Mouse (Mus musculus) limb, embryonic 11.5 days (tissue): ENCODE results near the gene Ccdc9. TPM values are rescaled to one million over a fixed set of nuclear protein-coding genes. Genes with fewer than 3 reads are reported as not detected.
"Not testable (repeated sequence)": the region's sequence is repeated elsewhere in the genome, so short reads cannot be mapped to it uniquely, and the experiment has no call there.

Experiments
- ATAC-seq: fragments of 200-750 bp; cut with Nextera tagmentation; 2 replicates; pipeline ENCODE4 v1.8.0; 2017; ENCODE audit warnings: low read depth; ENCODE audit not compliant: insufficient number of reproducible peaks, low FRiP score, low TSS enrichment
- DNase-seq: peaks from one replicate; pipeline ENCODE4 v3.0.0-alpha.2; 2015; ENCODE audit warnings: low spot score
- H3K27ac ChIP-seq: fragments of 300-500 bp; sonication (generic); replicated peaks from 2 replicates; pipeline ENCODE4 v1.5.1; 2014; ENCODE audit warnings: low read depth, mild to moderate bottlenecking, low read length
- H3K27me3 ChIP-seq: fragments of 300-500 bp; sonication (generic); 2 replicates; pipeline ENCODE4 v1.6.1; 2014; ENCODE audit warnings: mild to moderate bottlenecking, low read length, mixed read lengths; ENCODE audit not compliant: control insufficient read depth, insufficient read depth
- H3K36me3 ChIP-seq: fragments of 300-500 bp; sonication (generic); 2 replicates; pipeline ENCODE4 v1.6.1; 2014; ENCODE audit warnings: mild to moderate bottlenecking, low read length, moderate library complexity, mixed read lengths; ENCODE audit not compliant: control insufficient read depth, insufficient read depth
- H3K4me1 ChIP-seq: fragments of 300-500 bp; sonication (generic); 2 replicates; pipeline ENCODE4 v1.6.1; 2014; ENCODE audit warnings: low read length, mixed read lengths; ENCODE audit not compliant: control insufficient read depth, insufficient read depth
- H3K4me2 ChIP-seq: fragments of 300-500 bp; sonication (generic); 2 replicates; pipeline ENCODE4 v1.6.1; 2014; ENCODE audit warnings: low read depth, mild to moderate bottlenecking, moderate library complexity; ENCODE audit not compliant: severe bottlenecking
- H3K4me3 ChIP-seq: fragments of 300-500 bp; sonication (generic); 2 replicates; pipeline ENCODE4 v1.5.1; 2014; ENCODE audit warnings: low read depth, low read length
- H3K9ac ChIP-seq: fragments of 300-500 bp; sonication (generic); 2 replicates; pipeline ENCODE4 v1.6.1; 2014; ENCODE audit warnings: mild to moderate bottlenecking, low read length
- H3K9me3 ChIP-seq: fragments of 300-500 bp; sonication (generic); 2 replicates; pipeline ENCODE4 v1.6.1; 2016; ENCODE audit warnings: low read length; ENCODE audit not compliant: control insufficient read depth
- WGBS: fragments of 180-500 bp; shearing (Covaris S2); extraction: QIAGEN DNeasy Blood & Tissue Kit; methylation state at CpG from one replicate; pipeline ENCODE4 v1.1.7; 2014; 5-methylcytosine and 5-hydroxymethylcytosine counted together
- polyA plus RNA-seq: library from polyadenylated mRNA; unstranded; fragments of >200 nt; fragmentation: Nextera tagmentation; extraction: Ambion mirVana; gene quantifications from 2 replicates; pipeline ENCODE4 v1.2.1, GENCODE M21; 2014

The Ccdc9 gene
- polyA plus RNA-seq, 1 experiment from 2014 or later: 20.2 TPM

DNA sequence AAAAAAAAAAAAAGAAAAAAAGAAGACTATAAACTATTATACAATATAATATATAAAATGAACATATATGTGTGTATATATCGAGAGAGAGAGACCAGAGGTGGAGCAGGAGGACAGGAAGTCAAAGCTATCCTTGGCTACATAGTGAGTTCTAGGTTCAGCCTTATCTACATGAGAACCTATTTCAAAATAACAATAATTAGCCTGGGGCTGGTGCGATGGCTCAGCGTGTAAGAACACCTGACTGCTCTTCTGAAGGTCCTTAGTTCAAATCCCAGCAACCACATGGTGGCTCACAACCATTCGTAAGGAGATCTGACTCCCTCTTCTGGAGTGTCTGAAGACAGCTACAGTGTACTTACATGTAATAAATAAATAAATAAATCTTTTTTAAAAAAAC, 30.6 kb downstream of the Ccdc9 start:
- WGBS: 79% methylated on average over 4 of the region's 4 CpGs
- H3K9ac ChIP-seq, H3K4me2 ChIP-seq, H3K4me3 ChIP-seq, H3K27me3 ChIP-seq, DNase-seq, ATAC-seq, H3K27ac ChIP-seq, H3K4me1 ChIP-seq, H3K36me3 ChIP-seq, H3K9me3 ChIP-seq: not testable (repeated sequence)

GRCm38 (mm10) chr7:16254195-16254594, 32.4 kb downstream of the Ccdc9 start:
- Histone ChIP-seq H3K4me2 (no peak overlapping the region), H3K4me3 (no peak overlapping the region), H3K9ac (no peak overlapping the region), H3K9me3 (no peaks in the 10 kb centered on the region), H3K27ac (no peak overlapping the region), H3K4me1 (no peaks in the 10 kb centered on the region), H3K36me3 (no peaks in the 10 kb centered on the region), H3K27me3 (no peaks in the 10 kb centered on the region)
- no peak for DNase-seq
- 67% methylated on average over 4 of the region's 4 CpGs for WGBS
- no peak for ATAC-seq

DNA sequence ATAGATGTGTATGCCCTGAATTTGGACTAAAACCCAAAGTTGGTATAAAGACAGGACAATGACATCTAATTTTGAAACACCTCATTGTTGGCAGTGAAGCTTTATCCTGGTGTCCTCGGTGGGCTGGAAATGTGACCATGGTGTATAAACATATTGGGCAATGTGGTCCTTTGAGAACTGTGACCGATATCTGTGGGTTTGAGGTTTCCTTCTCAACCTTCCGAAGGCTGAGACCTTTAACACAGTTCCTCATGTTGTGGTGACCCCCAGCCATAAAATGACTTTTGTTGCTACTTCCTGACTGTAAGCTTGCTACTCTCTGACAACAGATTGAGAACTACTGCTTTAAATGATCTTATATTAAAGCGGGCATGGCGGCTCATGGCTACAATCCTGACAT, 35.9 kb downstream of the Ccdc9 start:
- no peaks in the 10 kb centered on the region for H3K36me3 ChIP-seq
- H3K27ac ChIP-seq: no peak overlapping the region
- no peak overlapping the region for H3K9ac ChIP-seq
- H3K4me1 ChIP-seq: no peaks in the 10 kb centered on the region
- ATAC-seq: no peak
- WGBS: 81% methylated on average over 5 of the region's 5 CpGs
- no peaks in the 10 kb centered on the region for H3K27me3 ChIP-seq
- no peaks in the 10 kb centered on the region for H3K9me3 ChIP-seq
- DNase-seq: no peak
- no peak overlapping the region for H3K4me2 ChIP-seq
- H3K4me3 ChIP-seq: no peak overlapping the region

DNA sequence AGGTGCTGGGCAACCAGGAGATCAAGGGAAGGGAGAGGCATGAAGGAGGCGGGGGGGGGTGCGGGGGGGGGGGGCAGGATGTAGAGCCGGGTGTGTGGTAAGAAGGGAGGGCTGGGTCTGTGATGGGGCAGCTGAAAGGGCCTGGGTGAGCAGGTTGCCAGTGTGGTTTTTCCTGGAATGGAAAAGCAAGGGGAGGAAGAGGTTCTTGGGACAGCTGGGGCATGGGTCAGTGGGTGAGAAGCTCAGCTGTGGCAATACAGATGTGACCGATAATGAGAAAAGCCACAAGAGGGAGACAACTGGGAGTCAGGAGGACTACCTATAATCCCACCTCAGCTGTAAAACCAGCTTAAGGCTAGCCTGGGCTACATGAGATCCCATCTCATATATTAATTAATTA, 40.6 kb downstream of the Ccdc9 start:
- H3K27ac ChIP-seq: no peak overlapping the region
- ATAC-seq (no peak), DNase-seq (no peak)
- no peak overlapping the region for H3K9ac ChIP-seq
- no peak overlapping the region for H3K4me2 ChIP-seq
- 51% methylated on average over 1 of the region's 4 CpGs for WGBS
- no peaks in the 10 kb centered on the region for H3K9me3 ChIP-seq
- no peak overlapping the region for H3K4me3 ChIP-seq
- H3K27me3 ChIP-seq: no peaks in the 10 kb centered on the region
- no peaks in the 10 kb centered on the region for H3K4me1 ChIP-seq
- no peaks in the 10 kb centered on the region for H3K36me3 ChIP-seq

GRCm38 (mm10) chr7:16244067-16244466, 42.5 kb downstream of the Ccdc9 start, which contains the start of gene C5ar2:
Gene C5ar2, minus strand, starts transcription at chr7:16244154.
- Histone ChIP-seq H3K9me3 (no peaks in the 10 kb centered on the region), H3K9ac (no peak within 1 kb of the TSS), H3K4me3 (no peak within 1 kb of the TSS), H3K4me1 (no peaks in the 10 kb centered on the region), H3K4me2 (no peak within 1 kb of the TSS), H3K27ac (no peak within 1 kb of the TSS), H3K36me3 (no peaks in the 10 kb centered on the region), H3K27me3 (no peaks in the 10 kb centered on the region)
- DNase-seq: no peak
- WGBS: 88% methylated on average over 5 of the region's 5 CpGs
- no peak for ATAC-seq

DNA sequence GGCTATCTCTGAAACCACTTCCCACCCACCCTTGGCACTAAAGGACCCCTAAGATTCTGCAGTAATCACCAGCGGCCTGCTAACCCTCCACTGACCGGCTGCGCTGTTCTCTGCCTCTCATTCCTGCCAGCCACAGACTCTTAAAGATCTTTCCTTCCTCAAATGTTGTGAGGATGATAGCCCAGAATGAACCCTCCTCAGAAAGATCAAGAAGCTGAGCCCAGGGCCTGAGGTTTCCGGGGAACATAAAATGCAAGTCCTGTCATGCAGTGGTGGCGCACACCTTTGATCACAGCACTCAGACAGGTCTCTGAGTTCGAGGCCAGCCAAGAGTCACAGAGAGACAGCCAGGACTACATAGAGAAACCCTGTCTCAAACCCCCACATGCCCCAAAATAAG, 44.4 kb downstream of the Ccdc9 start:
- Histone ChIP-seq H3K4me2 (no peak overlapping the region), H3K9ac (no peak overlapping the region), H3K4me3 (no peak overlapping the region), H3K36me3 (no peaks in the 10 kb centered on the region), H3K27me3 (no peaks in the 10 kb centered on the region), H3K27ac (no peak overlapping the region), H3K9me3 (no peaks in the 10 kb centered on the region), H3K4me1 (no peaks in the 10 kb centered on the region)
- DNase-seq: no peak
- ATAC-seq: no peak
- 78% methylated on average over 6 of the region's 6 CpGs for WGBS

DNA sequence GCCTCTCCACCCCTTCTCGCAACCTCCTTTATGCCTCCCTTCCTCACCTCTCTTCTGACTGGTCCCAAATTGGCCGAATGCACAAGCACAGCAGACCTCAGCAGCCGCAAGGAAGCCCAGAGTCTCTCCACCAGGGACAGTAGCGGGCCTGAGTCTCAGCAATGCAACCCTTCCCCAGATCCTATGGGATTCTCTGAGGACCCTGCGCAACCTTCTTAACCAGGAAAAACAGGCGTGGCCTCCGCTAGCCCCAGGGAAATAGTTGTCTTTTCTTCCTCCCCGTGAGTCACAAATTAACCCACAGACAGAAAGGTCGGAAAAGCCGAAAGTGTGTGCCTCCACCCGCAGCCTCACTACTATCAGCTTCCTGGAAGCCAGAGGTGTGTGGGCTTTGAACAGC, 44.8 kb downstream of the Ccdc9 start:
- Histone ChIP-seq H3K9ac (no peak overlapping the region), H3K9me3 (no peaks in the 10 kb centered on the region), H3K27ac (no peak overlapping the region), H3K4me2 (no peak overlapping the region), H3K4me3 (no peak overlapping the region), H3K4me1 (no peaks in the 10 kb centered on the region), H3K36me3 (no peaks in the 10 kb centered on the region), H3K27me3 (no peaks in the 10 kb centered on the region)
- WGBS: 63% methylated on average over 11 of the region's 11 CpGs
- ATAC-seq (no peak), DNase-seq (no peak)

- no peak overlapping the region for H3K9ac ChIP-seq
- H3K4me1 ChIP-seq: no peaks in the 10 kb centered on the region
- no peaks in the 10 kb centered on the region for H3K36me3 ChIP-seq
- H3K9me3 ChIP-seq: no peaks in the 10 kb centered on the region
- H3K27me3 ChIP-seq: no peaks in the 10 kb centered on the region
- DNase-seq (no peak), ATAC-seq (no peak)
- 90% methylated on average over 1 of the region's 1 CpGs for WGBS
- no peak overlapping the region for H3K4me2 ChIP-seq
- no peak overlapping the region for H3K4me3 ChIP-seq
- no peak overlapping the region for H3K27ac ChIP-seq
Observed at GRCm38 (mm10) chr7:16240978-16241303, 45.7 kb downstream of the Ccdc9 start.

DNA sequence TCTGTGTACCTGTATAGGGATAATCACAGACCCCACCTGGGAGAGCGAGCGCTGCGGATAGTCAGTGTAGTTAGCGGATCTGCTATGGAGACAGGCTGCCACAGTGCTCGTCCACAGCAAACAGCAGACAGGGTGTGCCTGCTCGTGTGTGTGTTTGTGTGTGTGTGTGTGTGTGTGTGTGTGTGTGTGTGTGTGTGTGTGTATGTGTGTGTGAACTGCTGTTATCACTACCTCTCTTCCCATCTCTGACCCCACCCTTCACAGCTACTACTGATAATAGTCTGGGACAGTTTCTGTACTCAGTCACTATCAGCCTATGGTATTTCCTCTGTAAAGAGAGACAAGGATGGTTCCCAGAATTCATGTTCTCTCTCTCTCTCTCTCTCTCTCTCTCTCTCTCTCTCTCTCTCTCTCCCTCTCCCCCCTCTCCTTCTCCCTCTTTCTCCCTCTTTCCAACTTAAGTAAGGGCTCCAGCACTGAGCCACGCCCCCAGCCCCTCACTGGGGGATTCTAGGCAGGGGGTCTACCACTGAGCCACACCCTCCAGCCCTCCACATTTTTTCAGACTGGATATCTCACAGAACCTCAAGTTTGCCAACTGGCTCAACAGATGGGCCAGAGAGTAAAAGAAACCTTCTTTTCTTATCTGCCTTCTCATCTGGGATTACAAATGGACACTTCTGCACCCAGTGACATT, 46.2 kb downstream of the Ccdc9 start:
- no peak overlapping the region for H3K27ac ChIP-seq
- no peaks in the 10 kb centered on the region for H3K36me3 ChIP-seq
- ATAC-seq (no peak), DNase-seq (no peak)
- no peak overlapping the region for H3K4me3 ChIP-seq
- H3K9me3 ChIP-seq: no peaks in the 10 kb centered on the region
- H3K4me2 ChIP-seq: no peak overlapping the region
- H3K9ac ChIP-seq: no peak overlapping the region
- H3K27me3 ChIP-seq: no peaks in the 10 kb centered on the region
- no peaks in the 10 kb centered on the region for H3K4me1 ChIP-seq
- 77% methylated on average over 7 of the region's 7 CpGs for WGBS
